In genomic region chr5:64694606-64695005, GRCm38 (mm10) we compare ENCODE assay signal across 31 mouse cellular contexts.
"Had no signal": no experiment of that assay in that cellular context is flagged by ENCODE, and none has a peak within 500 bp of the region (broad histone marks: within the 10 kb centered on the region; RNA-seq: fewer than 3 reads in every experiment).

No protein-coding gene starts in this region.

- H3K36me3 ChIP-seq: limb, embryonic 10.5 days; limb, embryonic 12.5 days; limb, embryonic 13.5 days; limb, embryonic 15.5 days; liver, embryonic 12.5 days; liver, embryonic 13.5 days; liver, embryonic 15.5 days; lung, embryonic 15.5 days; midbrain, embryonic 10.5 days; midbrain, embryonic 12.5 days; midbrain, embryonic 13.5 days; midbrain, embryonic 15.5 days had no signal

- H3K4me3 ChIP-seq: left cerebral cortex, adult 2 months; limb, embryonic 10.5 days; limb, embryonic 12.5 days; limb, embryonic 13.5 days; limb, embryonic 15.5 days; liver, embryonic 12.5 days; liver, embryonic 13.5 days; liver, embryonic 15.5 days; lung, embryonic 15.5 days; megakaryocyte, embryonic 14.5 days; midbrain, embryonic 10.5 days; midbrain, embryonic 12.5 days; midbrain, embryonic 13.5 days; midbrain, embryonic 15.5 days; myocyte had no signal

- H3K4me2 ChIP-seq: limb, embryonic 12.5 days; limb, embryonic 13.5 days; limb, embryonic 15.5 days; liver, embryonic 12.5 days; liver, embryonic 13.5 days; liver, embryonic 15.5 days; lung, embryonic 14.5 days; lung, embryonic 15.5 days; midbrain, embryonic 11.5 days; midbrain, embryonic 12.5 days; midbrain, embryonic 13.5 days; midbrain, embryonic 15.5 days had no signal

- H3K9ac ChIP-seq: limb, embryonic 12.5 days; limb, embryonic 13.5 days; limb, embryonic 15.5 days; liver, embryonic 12.5 days; liver, embryonic 13.5 days; liver, embryonic 14.5 days; liver, embryonic 15.5 days; liver, postnatal 0 days; lung, embryonic 14.5 days; lung, embryonic 15.5 days; midbrain, embryonic 12.5 days; midbrain, embryonic 13.5 days; midbrain, embryonic 15.5 days had no signal

- ATAC-seq: liver, postnatal 0 days; lung, postnatal 0 days; midbrain, embryonic 13.5 days; midbrain, embryonic 15.5 days; midbrain, embryonic 16.5 days had no signal

- H3K4me1 ChIP-seq: limb, embryonic 10.5 days; limb, embryonic 12.5 days; limb, embryonic 13.5 days; limb, embryonic 15.5 days; midbrain, embryonic 10.5 days; midbrain, embryonic 12.5 days; midbrain, embryonic 13.5 days; midbrain, embryonic 15.5 days had no signal

- H3K9me3 ChIP-seq: limb, embryonic 10.5 days; limb, embryonic 12.5 days; limb, embryonic 13.5 days; limb, embryonic 15.5 days; liver, embryonic 12.5 days; liver, embryonic 13.5 days; liver, embryonic 15.5 days; lung, embryonic 15.5 days; midbrain, embryonic 12.5 days; midbrain, embryonic 13.5 days; midbrain, embryonic 15.5 days had no signal

- DNase-seq: left cerebral cortex, postnatal 4 days; liver; liver, embryonic 13.5 days; liver, postnatal 0 days; lung, adult 18-20 months; lung, adult 2 months; lung, embryonic 14.5 days; lung, postnatal 10 days; lung, postnatal 14 days; lung, postnatal 36 days; lung, postnatal 4 days; midbrain, embryonic 14.5 days had no signal

- H3K27me3 ChIP-seq: limb, embryonic 12.5 days; limb, embryonic 13.5 days; limb, embryonic 15.5 days; liver, embryonic 12.5 days; liver, embryonic 13.5 days; liver, embryonic 15.5 days; lung, embryonic 15.5 days; megakaryocyte, embryonic 14.5 days; midbrain, embryonic 12.5 days; midbrain, embryonic 13.5 days; midbrain, embryonic 15.5 days had no signal

- H3K27ac ChIP-seq: left cerebral cortex, adult 2 months; limb, embryonic 10.5 days; limb, embryonic 12.5 days; limb, embryonic 13.5 days; limb, embryonic 15.5 days; liver, embryonic 13.5 days; liver, embryonic 14.5 days; lung, embryonic 15.5 days; macrophage; midbrain, embryonic 12.5 days; midbrain, embryonic 13.5 days; midbrain, embryonic 15.5 days had no signal
